Mouse (Mus musculus): ENCODE data around the gene Gjb5. TPM values are rescaled to one million over a fixed set of nuclear protein-coding genes. Genes with fewer than 3 reads are reported as not detected.
A peak's percentile ranks its signal among the peaks of the same experiment; 100 is the strongest.

Gene Gjb5
- polyA plus RNA-seq, 1 experiment from 2014 or later = 0.12 TPM

DNA sequence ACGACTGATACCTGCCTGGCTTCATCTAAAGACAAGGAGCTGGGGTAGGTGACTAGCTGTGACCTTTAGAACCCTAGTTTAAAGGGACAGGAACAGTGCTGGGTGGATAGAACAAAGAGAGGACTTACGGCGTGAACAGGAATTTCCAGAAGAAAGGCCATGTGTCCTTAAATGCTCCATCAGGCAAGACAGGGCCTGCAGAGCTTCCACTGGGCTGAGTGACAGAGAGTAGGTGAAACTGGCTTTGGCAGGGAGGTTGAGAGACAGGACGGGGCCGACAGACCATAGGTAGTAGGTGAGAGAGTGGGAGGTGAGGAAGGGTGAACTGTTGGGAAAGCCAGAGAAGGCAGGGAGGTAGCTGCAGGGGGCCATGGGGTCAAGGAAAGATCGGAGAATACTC, 16.6 kb downstream of the Gjb5 start:
- H3K4me3 ChIP-seq = no peak overlapping the region
- H3K4me1 ChIP-seq (replicated peaks) = no peaks in the 10 kb centered on the region
- H3K36me3 ChIP-seq = no peaks in the 10 kb centered on the region
- H3K4me2 ChIP-seq = no peak overlapping the region
- no peak overlapping the region for H3K27ac ChIP-seq (replicated peaks)
- H3K27me3 ChIP-seq = no peaks in the 10 kb centered on the region
- ATAC-seq (ENCODE audit: low FRiP score, low read depth) = no peak
- 66% methylated on average over 6 of the region's 6 CpGs for WGBS
- no peak overlapping the region for H3K9ac ChIP-seq
- no peaks in the 10 kb centered on the region for H3K9me3 ChIP-seq

DNA sequence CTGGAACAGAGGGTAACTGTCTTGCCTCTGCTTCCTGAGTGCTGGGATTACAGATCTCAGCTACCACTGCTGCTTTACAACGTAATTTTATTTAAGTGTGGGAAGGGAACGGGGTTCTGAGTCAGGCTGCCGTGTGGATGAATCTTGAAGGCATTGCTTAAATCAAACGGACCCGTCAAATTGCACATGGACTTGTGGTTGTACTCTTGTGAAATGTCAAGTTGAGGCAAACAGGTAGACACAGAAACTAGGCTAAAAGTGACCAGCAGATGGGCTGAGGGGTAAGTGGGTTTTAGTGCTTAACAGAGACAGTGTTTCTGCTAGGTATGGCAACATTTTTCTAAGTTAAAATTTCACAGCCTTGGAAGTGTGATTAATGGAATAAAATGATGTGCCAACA, 20.3 kb downstream of the Gjb5 start:
- Histone ChIP-seq H3K27ac (replicated peaks) (no peak overlapping the region), H3K4me2 (no peak overlapping the region), H3K27me3 (no peaks in the 10 kb centered on the region), H3K9me3 (no peaks in the 10 kb centered on the region), H3K36me3 (no peaks in the 10 kb centered on the region), H3K9ac (no peak overlapping the region), H3K4me3 (no peak overlapping the region), H3K4me1 (replicated peaks) (no peaks in the 10 kb centered on the region)
- WGBS = 92% methylated on average over 5 of the region's 5 CpGs
- ATAC-seq (ENCODE audit: low FRiP score, low read depth) = no peak

DNA sequence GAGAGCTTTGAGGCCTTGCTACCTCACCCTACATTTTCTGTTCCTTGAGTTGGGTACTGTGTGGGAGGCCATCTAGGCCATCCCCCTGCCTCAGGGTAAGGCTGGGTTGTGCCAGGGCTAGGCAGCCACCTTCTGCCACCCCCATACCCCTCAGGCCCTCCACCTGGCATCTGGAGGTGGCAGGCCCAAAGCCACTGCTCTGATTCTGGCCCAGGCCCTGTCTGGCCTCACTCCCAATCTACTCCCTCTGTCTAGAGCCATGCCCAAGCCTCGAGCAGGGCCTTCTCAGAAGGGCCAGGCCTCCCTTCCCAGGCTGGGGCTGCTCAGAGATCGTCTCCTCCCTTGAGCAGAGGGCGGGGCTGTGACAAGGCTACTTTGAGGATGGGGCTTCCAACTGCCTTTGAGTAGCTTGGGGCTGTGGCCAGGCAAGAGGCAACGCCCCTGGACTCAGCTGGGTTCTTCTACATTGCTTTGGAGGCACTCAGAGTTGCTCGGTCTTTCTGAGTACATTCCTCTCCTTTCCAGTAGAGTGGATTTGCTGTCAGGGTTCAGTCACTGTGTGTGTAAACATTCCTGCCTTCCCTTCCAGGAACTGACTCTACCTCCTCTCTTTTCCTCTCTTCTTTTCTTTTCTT, 23.0 kb downstream of the Gjb5 start:
- peaks cover 16% of the 10 kb centered on the region for H3K4me1 ChIP-seq (replicated peaks)
- 42% methylated on average over 5 of the region's 5 CpGs for WGBS
- H3K9me3 ChIP-seq = no peaks in the 10 kb centered on the region
- H3K27ac ChIP-seq (replicated peaks) = no peak overlapping the region
- no peak overlapping the region for H3K4me2 ChIP-seq
- ATAC-seq (ENCODE audit: low FRiP score, low read depth) = no peak
- no peak overlapping the region for H3K4me3 ChIP-seq
- no peaks in the 10 kb centered on the region for H3K36me3 ChIP-seq
- H3K9ac ChIP-seq = no peak overlapping the region
- peaks cover 25% of the 10 kb centered on the region for H3K27me3 ChIP-seq

DNA sequence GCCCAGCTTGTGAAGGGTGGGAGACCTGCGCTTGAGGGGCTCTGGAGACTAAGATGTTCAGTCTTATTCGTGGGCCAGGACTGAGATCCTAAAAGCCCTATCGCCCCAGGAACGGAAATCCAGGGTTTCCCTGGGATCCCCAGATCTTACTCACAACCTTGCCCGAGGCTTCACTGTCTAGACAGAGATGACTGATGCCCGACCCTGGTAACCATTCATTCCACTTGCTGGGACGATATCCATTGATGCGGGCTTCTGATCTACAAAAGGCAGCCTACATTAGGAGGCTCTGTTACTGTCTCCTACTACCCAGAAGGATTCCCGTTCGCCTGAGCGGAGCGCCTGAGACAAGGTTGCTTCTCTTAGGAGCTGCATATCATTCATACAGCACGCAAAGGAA, 26.8 kb downstream of the Gjb5 start:
- H3K9ac ChIP-seq = no peak overlapping the region
- H3K27me3 ChIP-seq = peaks cover 30% of the 10 kb centered on the region
- no peaks in the 10 kb centered on the region for H3K9me3 ChIP-seq
- no peak overlapping the region for H3K27ac ChIP-seq (replicated peaks)
- no peak for ATAC-seq (ENCODE audit: low FRiP score, low read depth)
- H3K36me3 ChIP-seq = no peaks in the 10 kb centered on the region
- 8% methylated on average over 13 of the region's 13 CpGs for WGBS
- H3K4me2 ChIP-seq = 0 out of 2 replicates have a peak overlapping the region, but pooled peaks have one; percentile 54
- no peak overlapping the region for H3K4me3 ChIP-seq
- H3K4me1 ChIP-seq (replicated peaks) = peaks cover 22% of the 10 kb centered on the region

DNA sequence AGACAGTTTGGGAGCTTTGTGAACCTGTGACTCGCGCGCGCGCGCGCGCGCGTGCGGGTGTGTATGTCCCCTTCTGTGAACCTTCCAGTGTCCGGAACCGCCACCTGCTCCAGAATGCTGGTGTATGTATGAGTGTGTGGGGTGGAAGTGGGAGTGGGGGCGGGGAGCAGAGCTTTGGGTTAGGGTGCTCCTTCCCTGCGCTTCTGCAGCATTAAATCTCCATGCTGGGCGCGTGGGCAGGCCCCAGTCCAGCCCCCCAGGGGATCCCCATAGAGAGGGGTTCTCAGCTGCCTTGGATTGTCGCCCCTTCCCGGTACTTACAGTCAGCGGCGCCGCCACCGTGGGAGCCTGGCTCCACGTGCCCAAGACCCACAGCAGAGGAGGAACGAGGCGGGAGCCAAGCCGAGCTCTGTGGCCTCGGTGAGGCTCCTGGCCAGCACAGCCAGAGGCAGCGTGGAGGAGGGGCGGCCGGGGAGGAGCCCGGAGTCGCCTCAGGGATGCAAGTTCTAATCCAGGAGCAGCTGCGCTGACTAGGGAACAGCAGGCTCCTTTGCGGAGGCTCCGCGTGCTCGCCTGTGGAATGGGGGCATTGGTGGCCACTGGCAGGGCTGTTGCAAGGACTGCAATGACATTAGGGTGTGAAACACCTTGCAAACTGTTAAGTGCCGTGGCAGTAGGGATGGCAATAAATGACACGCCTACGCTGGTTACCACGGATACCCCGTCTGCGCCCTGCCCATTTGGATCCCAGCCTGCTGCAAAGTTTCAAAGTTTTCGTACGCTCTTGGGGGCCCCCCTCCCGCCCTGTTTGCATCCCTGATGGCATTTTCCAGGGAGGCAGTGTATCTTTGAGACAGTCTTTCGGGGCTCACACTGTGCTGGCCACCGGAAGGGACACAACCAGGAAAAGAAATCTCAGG, 27.5 kb downstream of the Gjb5 start, which contains the start of gene Gjb3:
Gene Gjb3, minus strand, starts transcription at position 664 of the 920 bp plus-strand sequence.
- peak within 1 kb of the TSS; percentile 54 for H3K4me2 ChIP-seq
- H3K9me3 ChIP-seq = no peaks in the 10 kb centered on the region
- peaks cover 22% of the 10 kb centered on the region for H3K4me1 ChIP-seq (replicated peaks)
- peak within 1 kb of the TSS; percentile 8; the same call in 1 of the 2 replicates for H3K9ac ChIP-seq
- H3K4me3 ChIP-seq = peak within 1 kb of the TSS; percentile 24
- H3K27ac ChIP-seq (replicated peaks) = no peak within 1 kb of the TSS
- peak; percentile 63; the same call in 1 of the 2 replicates for ATAC-seq (ENCODE audit: low FRiP score, low read depth)
- no peaks in the 10 kb centered on the region for H3K36me3 ChIP-seq
- under 1% methylated on average over 48 of the region's 49 CpGs for WGBS
- peaks cover 30% of the 10 kb centered on the region for H3K27me3 ChIP-seq

DNA sequence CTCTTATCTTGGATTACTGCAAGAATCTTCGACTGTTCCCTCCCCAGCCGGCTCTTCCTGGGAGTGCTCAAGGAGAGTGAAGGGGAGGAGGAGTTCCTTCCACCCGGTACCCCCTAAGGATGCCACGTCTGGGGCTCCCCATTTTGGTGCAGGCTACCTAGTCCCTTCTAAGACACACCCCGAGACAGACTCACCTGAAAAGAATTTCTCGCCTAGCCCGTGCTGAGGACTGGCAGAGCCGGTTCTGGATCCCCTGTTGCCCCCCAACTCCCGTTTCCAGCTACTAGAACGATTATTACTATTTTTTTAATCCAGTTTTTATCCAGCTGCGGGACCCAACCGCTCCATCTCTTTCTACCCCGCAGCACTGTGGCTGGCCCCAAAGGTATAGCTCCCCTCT, 28.2 kb downstream of the Gjb5 start:
- Histone ChIP-seq H3K27me3 (peaks cover 30% of the 10 kb centered on the region), H3K4me3 (peak overlapping the region; percentile 24), H3K36me3 (no peaks in the 10 kb centered on the region), H3K9me3 (no peaks in the 10 kb centered on the region), H3K27ac (replicated peaks) (no peak overlapping the region), H3K9ac (no peak overlapping the region), H3K4me2 (peak overlapping the region; percentile 54), H3K4me1 (replicated peaks) (peaks cover 22% of the 10 kb centered on the region)
- 4% methylated on average over 13 of the region's 13 CpGs for WGBS
- no peak for ATAC-seq (ENCODE audit: low FRiP score, low read depth)

DNA sequence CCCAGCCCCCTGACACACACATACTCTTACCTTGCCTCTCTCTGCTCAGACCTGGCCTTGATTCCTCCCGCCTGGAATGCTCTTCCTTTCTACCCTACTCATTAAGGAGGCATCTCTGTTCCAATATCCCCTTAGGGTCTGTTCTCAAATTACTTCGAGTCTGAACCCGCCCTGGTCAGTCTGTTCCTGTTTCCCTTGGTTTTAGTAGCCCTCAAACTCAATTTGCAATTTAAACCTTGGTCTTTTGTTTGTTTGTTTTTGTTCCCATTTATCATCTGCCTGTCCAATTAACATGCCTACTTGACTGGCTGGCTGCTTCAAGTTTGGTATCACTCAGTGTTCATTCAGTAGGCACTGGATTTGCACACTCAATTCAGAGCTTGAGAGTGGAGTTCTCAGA, 28.9 kb downstream of the Gjb5 start:
- WGBS = 13% methylated on average over 3 of the region's 3 CpGs
- peaks cover 30% of the 10 kb centered on the region for H3K27me3 ChIP-seq
- ATAC-seq (ENCODE audit: low FRiP score, low read depth) = no peak
- H3K36me3 ChIP-seq = no peaks in the 10 kb centered on the region
- H3K4me2 ChIP-seq = no peak overlapping the region
- no peak overlapping the region for H3K4me3 ChIP-seq
- peaks cover 22% of the 10 kb centered on the region for H3K4me1 ChIP-seq (replicated peaks)
- H3K9ac ChIP-seq = no peak overlapping the region
- H3K27ac ChIP-seq (replicated peaks) = no peak overlapping the region
- no peaks in the 10 kb centered on the region for H3K9me3 ChIP-seq

DNA sequence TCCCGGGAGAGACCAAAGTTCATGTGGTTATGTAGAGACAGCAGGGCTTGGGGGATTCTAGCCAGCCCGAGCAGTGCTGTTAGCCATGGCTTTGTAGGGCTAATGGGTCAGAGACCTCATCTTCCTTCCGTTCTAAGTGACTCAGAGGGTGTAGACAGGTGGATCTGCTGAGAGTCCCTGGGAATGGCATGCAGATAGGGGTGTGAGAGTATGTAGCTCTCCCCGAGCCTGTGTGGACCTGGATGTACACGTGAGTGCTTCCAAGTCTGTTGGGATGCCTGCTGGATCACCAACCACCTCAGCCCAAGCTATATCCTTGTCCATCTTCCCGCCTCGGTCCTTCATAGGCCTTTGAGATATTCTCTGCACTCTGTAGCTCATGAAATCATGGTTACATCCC, 29.6 kb downstream of the Gjb5 start:
- 70% methylated on average over 7 of the region's 7 CpGs for WGBS

DNA sequence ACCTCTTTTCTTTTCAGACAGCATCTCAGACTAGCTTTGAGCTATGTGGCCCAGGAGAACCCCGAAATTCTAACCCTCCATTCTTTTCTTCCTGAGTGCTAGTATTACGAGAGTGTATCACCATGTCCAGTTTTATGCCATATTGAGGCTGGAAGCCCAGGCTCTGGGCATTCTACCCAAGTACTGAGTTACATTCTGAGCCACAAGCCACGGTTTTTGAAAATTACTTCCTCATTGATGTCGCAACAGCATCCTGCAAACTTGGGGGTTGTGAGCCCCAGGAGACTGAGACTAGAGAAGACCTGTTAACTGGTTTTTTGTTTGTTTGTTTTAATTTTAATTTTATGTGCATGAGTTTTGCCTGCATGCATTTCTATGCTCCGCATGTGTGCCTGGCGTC, 30.2 kb downstream of the Gjb5 start:
- peaks cover 22% of the 10 kb centered on the region for H3K4me1 ChIP-seq (replicated peaks)

More for the DNA sequence above, 29.6 kb downstream of the Gjb5 start:
- no peaks in the 10 kb centered on the region for H3K36me3 ChIP-seq
- peaks cover 30% of the 10 kb centered on the region for H3K27me3 ChIP-seq
- no peaks in the 10 kb centered on the region for H3K9me3 ChIP-seq
- H3K4me1 ChIP-seq (replicated peaks) = peaks cover 22% of the 10 kb centered on the region
- no peak for ATAC-seq (ENCODE audit: low FRiP score, low read depth)
- H3K27ac ChIP-seq (replicated peaks) = no peak overlapping the region
- H3K9ac ChIP-seq = no peak overlapping the region
- H3K4me2 ChIP-seq = no peak overlapping the region
- H3K4me3 ChIP-seq = no peak overlapping the region

DNA sequence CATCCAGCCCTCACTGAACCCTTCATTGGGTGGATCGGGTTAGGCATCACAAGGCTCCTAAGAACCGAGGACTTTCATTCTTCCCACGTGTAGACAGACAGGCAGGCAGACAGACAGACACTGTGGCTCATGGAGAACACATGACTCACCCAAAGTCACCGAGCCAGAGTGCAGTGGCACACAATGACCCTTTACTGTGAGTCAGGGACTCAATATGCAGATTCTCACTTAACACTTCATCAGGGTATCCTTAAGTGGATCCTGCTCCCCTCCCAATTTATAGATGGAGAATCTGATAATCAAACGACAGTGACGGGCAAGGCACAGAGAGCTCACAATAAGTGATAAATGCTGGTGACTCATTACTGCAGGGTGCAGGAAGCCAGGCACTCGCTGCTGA, 30.7 kb downstream of the Gjb5 start:
- peaks cover 22% of the 10 kb centered on the region for H3K4me1 ChIP-seq (replicated peaks)
- no peak overlapping the region for H3K9ac ChIP-seq
- H3K27ac ChIP-seq (replicated peaks) = no peak overlapping the region
- no peak for ATAC-seq (ENCODE audit: low FRiP score, low read depth)
- no peaks in the 10 kb centered on the region for H3K9me3 ChIP-seq
- WGBS = 73% methylated on average over 7 of the region's 7 CpGs
- no peak overlapping the region for H3K4me3 ChIP-seq
- H3K4me2 ChIP-seq = no peak overlapping the region
- no peaks in the 10 kb centered on the region for H3K36me3 ChIP-seq
- H3K27me3 ChIP-seq = peaks cover 26% of the 10 kb centered on the region

More for the DNA sequence above, 30.2 kb downstream of the Gjb5 start:
- Histone ChIP-seq H3K9ac (no peak overlapping the region), H3K36me3 (no peaks in the 10 kb centered on the region), H3K27ac (replicated peaks) (no peak overlapping the region), H3K4me3 (no peak overlapping the region), H3K4me2 (no peak overlapping the region), H3K27me3 (peaks cover 30% of the 10 kb centered on the region), H3K9me3 (no peaks in the 10 kb centered on the region)
- ATAC-seq (ENCODE audit: low FRiP score, low read depth) = no peak
- WGBS = 77% methylated on average over 6 of the region's 6 CpGs

DNA sequence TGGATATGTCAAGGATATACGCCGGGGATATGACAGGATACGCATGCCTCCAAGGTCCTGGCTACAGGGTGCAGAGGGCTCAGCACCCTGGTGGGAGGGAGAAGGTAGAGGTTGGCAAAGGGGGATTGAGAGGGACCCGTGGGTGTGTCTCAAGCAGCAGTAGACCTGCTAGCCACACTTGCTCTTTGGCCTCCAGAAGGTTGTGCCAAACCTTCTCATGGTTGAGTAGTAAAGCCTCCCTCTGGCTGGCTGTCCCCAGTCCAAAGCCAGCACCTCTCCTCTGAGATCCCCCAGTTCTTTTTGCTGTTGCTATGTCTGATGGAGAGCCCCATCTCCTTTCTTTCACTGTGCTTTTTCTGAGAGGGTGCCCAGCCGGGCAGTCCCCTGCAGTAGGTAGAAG, 32.7 kb downstream of the Gjb5 start:
- Histone ChIP-seq H3K4me2 (no peak overlapping the region), H3K9ac (no peak overlapping the region), H3K4me3 (no peak overlapping the region), H3K27me3 (peaks cover 6% of the 10 kb centered on the region), H3K36me3 (no peaks in the 10 kb centered on the region), H3K4me1 (replicated peaks) (peaks cover 9% of the 10 kb centered on the region), H3K27ac (replicated peaks) (no peak overlapping the region), H3K9me3 (no peaks in the 10 kb centered on the region)
- 87% methylated on average over 5 of the region's 5 CpGs for WGBS
- ATAC-seq (ENCODE audit: low FRiP score, low read depth) = no peak

DNA sequence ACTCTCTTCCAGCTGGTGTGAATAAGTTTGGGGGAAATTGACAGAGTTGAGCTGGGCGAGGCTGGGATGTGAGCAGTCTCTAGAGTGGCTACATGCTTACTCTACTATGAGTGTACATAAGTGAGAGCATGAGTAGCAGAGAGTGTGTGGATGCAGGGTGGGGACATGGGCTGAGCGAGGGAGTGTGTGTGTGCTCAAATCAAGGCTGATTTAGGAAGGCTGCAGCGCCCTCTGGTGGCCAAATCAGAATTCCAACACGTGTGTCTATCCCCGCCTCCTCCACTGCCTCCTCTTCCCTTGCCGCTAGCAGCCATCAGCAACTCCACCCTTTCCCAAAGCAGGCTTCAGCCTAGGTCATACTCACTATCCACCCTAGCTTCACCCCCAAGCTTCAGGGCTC, 33.2 kb downstream of the Gjb5 start:
- Histone ChIP-seq H3K4me1 (replicated peaks) (peaks cover 4% of the 10 kb centered on the region), H3K27ac (replicated peaks) (no peak overlapping the region), H3K9me3 (no peaks in the 10 kb centered on the region), H3K36me3 (no peaks in the 10 kb centered on the region), H3K9ac (no peak overlapping the region), H3K4me3 (no peak overlapping the region), H3K4me2 (no peak overlapping the region), H3K27me3 (peaks cover 5% of the 10 kb centered on the region; the same call in 1 of the 2 replicates)
- peak; percentile 69; the same call in 1 of the 2 replicates for ATAC-seq (ENCODE audit: low FRiP score, low read depth)
- 9% methylated on average over 6 of the region's 6 CpGs for WGBS

Data from hindbrain, embryonic 15.5 days (tissue).